Mouse (Mus musculus): ENCODE measurements around the gene Cpm.
"Not testable (repeated sequence)": the region's sequence is repeated elsewhere in the genome, so short reads cannot be mapped to it uniquely, and the experiment has no call there.

The Cpm gene

GRCm38 (mm10) chr10:117629169-117629971 is at the start of gene Cpm:
Cpm (plus strand) TSS chr10:117629500.
- peak; percentile 20 for DNase-seq

DNA sequence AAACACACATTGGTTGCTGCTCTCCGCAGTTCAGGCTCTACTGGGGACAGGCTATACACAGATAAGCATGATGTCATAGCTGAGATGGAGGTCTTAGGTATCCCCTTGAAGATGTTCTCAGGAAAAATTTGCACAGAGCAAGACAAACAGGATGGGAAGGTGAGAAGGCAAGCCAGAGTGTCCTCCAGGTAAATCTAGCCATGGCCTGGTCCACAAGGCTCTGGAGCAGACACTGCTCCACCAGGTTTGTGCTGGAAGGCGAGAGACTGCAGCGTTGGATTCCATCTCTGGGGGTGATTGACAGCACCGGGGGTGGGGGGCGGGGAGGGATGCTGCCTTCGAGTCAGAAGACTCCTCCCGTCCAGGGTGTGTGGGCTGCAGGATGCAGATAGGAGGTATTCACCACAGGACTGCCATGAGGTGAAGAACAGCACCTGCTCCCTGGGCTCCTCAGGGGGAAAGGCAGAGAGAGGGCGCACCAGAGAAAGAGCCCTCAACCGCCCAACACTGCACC is 49.5 kb upstream of the Cpm start:
- DNase-seq: no peak

DNA sequence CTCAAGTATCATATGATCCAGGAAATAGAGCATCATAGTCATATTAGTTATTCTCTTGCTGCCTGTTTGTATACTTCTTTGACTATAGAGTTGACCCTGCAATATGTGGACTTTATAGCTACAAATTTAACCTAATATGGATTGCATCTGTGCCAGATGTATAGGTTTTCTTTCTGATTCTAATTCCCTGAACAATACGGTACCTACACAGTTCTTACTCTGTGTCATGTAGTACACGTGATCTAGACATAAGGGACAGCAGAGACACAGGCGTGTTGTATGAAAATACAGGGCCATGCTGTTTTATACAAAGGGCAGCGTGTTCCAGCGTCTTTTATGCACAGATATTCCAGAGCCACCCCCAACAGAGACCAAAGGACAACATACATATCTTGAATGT is 48.9 kb upstream of the Cpm start:
- no peak for DNase-seq

GRCm38 (mm10) chr10:117581007-117581752 is 48.1 kb upstream of the Cpm start:
- DNase-seq: no peak

DNA sequence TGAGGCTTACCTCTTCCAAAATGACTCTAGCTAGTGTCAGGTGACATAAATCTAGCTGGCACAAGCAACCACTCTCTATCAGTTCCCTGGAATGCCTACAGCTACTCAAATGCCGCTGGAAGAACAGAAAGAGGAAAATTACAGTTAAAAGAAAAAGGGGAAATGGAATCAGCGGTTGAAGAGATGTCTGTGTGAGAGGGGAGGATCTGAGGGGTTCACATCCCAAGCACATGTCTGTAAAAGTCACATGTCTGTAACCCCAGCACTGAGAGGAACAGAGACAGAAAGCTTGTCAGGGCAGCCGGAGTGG is 47.6 kb upstream of the Cpm start:
- DNase-seq: no peak

DNA sequence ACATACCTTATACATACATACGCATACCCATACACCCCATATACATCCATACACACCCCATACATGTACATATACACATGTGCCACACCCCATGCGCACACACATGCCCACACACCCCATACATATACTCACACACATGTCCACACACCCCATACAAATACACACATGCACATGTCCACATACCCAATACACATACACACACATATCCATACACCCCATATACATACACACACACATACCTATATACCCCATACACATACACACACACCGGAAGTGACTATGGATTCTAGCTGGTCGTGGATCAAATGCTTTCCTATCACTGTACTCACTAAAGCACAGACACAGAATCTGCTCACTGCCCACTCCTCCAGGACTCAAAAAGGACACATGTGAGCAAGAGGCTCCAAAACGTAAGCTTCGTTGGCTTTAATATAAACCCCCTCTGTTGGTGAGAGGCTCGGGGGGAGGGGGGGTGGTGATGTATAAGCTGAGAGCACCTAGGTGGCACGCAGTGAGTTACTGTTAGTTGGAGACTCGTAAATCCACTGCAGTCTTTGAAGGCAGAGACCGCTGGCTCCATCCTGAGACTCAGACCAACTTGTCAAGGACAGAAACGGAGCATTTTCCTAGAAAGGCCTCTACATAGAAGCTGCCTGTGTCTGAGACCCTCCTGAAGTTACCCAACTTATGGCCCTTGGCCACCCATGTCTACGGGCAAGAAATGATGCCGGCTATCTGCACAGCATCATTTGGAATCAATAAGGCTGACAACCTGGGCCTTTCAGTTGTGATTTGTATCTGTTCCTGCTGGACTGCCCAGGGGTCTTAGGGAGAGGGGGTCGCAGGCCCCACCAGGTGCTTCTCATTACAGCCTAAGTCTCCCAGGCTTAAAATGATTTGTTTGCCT is 45.9 kb upstream of the Cpm start:
- DNase-seq: no peak

- DNase-seq: no peak
Measured at GRCm38 (mm10) chr10:117584102-117584501, 45.2 kb upstream of the Cpm start.

GRCm38 (mm10) chr10:117584566-117585515 is 44.5 kb upstream of the Cpm start:
- no peak for DNase-seq

DNA sequence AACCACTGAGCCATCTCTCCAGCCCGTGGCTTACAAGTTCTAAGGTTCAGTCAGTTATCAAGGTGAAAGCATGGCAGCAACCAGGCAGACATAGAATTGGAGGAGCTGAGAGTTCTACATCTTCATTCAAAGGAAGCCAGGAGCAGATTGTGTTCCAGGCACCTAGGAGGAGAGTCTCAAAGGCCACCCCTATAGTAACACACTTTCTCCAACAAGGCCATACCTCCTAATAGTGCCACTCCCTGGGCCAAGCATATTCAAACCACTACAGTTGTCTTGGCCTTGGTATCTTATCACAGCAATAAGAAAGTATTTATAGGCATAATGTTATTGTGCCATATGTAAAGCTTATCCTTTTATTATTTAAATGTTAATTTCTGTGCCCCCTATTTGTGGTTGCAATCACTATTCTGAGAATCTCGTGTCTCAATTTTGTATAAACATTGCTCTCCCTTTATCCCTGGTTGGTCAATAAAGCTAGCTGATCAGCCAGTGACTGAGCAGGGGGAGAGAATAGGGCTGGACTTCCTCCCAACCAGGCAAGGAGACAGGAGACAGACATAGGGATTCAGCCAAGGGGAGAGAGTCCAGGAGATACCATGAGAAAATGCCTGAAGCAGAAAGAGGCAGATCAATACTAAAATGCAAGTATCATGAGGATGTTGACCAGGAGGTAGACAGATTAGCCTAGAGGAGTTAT is 43.5 kb upstream of the Cpm start:
- no peak for DNase-seq

DNA sequence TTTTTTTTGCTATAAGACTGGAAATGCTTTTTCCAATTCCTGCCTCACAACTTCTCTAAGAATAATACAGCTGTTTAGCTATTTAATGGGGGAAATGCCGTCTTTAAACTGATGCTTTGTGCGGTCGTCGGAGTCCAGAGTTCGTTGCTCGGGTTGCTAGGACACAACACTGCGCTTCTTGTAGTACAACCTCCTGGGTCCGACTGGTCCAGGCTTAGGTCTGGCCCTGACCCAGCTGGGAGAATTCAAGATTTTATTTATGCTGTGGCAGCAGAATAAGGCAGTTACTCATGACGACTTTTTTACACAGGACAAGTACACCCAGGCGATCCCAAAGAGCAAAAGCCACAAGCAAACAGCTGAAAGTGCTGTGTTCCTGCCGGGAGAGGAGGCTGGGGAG is 42.4 kb upstream of the Cpm start:
- no peak for DNase-seq

DNA sequence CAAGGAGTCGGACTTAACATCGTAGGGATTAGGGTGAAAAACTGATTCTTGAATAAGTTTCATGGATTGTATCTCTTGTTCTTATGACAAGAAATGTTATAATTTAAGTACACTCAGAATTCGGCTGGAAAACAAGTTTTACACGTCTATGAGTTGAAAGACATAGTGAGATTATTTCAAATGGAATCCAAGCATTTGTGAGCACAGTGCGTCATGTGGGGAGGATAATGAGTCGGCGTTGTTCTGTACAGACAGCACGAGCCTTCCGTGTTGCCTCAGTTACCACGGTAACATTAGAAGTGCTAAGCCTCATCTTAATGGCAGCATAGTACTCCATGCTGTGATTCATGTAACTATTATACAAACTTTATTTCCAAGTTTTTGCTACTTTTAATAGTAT is 42.0 kb upstream of the Cpm start:
- DNase-seq: no peak

GRCm38 (mm10) chr10:117588416-117589143 is 40.7 kb upstream of the Cpm start:
- not testable (repeated sequence) for DNase-seq

DNA sequence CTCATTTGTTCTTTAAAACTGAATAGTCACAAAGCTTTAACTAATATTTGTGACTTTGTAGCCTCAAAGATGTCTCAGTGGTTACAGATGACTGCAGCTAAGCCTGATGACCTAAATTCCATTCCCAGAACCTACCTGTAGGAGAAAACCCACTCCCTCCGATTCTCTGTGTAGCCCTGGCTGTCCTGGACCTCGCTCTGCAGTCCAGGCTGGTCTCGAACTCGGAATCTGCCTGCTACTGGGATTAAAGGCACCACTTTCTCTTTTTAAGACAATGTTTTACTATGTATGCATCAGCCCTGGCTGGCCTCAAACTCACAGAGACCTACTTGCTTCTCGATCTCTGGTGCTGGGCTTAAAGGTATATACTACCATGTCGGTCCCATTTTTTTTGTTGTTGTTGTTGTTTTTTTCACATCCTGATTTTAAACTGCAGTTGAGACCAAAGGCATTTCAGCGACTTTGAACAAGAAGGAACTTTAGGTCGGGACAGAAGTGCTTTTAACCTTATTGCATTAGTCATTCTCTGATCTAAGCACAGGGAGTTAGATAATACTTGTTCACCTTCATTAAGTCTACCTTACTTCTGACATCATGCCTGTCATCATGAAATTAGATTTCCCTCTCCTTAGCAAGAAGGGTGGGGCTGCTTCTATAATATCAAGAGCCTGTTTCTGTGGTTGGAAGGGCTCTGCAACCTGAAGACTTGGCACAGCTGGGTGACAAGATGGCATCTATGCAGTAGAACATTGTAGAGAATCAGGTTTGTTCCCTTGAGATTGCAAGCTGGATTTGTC is 40.0 kb upstream of the Cpm start:
- no peak for DNase-seq

DNA sequence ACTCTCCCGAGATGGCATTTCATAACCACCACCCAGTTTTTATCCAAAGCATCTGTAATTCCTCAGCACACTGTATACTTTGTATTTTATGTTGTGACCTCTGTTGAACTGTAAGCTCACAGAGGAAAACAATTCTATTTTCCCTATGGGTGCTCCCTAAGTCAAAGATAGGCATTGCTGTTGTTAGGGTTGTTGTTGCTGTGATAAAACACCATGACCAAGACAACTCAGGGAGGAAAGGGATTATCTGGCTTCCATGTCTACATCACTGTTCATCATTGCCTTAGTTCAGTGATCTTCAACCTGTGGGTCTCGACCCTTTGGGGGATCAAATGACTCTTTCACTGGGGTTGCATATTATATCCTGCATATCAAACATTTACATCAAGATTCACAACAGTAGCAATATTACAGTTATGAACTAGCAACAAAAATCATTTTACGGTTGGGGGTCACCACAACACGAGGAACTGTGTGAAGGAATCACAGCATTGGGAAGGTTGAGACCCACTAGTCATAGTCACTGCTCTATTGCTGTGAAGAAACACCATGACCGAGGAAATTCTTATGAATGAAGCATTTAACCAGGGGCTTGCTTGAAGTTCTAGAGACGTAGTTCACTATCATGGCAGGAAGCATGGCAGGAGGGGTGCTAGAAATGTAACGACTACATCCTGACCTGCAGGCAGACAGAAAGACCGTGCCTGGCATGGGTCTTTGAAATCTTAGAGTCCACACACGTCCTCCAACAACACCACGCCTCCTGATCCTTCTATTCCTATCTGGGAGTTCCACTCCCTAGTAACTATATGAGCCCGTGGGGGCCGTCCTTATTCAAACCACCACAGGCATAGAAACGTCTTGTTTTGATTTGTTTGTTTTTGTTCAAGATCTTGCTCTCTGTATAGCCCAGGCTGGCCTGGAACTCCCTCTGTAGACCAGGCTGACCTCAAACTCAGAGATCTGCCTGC is 38.7 kb upstream of the Cpm start:
- no peak for DNase-seq

DNA sequence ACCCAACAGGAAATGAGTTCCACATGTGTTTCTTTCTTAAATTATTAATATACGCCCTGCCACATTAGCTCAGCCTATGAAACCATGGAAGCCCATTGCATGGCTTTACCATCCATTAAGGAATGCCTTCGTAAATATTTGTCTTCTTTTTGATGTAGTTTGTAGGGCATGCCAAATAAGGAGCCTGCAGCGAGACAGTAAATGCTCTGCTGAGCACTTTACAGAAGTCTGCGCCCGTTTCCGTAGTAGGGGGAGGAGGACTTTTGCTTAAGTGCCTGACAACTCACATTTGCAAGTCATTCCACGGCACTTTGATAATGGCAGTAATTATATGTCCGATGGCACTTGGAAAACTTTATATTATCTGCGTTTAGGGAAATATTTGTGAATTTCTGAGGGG is 37.5 kb upstream of the Cpm start:
- no peak for DNase-seq

DNA sequence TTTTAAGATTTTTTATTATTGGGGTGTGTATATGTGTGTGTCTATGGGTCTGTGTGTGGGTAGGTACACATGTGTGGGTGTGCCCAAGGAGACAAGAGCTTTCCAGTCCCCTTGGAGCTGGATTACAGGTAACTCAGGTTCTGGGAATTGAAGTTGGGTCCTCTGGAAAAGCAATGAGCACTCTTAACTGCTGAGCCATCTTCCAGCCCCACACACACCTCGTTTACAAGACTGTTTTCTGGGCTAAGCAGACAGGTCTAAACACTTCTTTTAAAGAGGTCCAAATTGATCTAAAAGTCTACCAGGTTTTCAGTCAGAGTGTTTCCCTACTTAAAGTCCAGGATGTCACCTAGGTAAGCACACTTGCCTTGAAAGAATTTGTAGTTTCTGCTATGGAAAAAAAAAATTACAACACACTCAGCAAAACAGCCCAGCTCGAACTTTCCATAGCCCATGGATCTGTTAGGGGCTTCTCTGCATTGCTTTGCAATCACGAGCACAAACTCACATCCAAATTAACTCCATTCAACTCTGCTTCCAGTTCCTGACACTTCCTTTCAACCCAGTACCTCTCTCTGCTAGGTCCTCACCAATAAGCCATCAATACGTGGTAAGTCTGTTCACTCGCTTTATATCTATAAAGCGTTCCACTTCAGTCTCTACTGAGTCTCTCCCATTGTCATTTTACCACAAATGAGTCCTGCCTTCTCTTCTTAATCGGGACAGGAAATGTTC is 36.8 kb upstream of the Cpm start:
- no peak for DNase-seq

DNA sequence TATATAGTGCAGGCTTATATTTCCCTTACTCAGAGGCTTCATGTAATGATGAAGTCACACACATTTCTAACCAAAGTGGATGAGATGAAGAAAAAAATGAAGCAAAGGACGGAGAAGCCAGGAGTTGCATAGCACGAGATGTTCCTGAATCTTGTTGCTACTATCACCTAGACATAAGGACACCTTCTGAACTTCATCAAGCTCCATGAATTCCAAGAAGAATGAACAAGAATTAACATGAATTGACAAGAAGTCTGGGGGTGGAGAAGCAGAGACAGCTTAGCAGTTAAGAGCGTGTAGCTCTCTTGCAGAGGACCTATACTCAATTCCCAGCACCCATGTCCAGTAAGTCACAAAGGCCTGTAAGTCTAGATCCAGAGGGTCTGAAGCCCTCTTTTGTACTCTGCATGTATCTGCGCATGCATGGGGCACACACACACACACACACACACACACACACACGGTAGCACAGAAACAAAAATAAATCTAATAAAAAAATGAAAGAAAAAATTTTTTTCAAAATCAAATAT is 36.2 kb upstream of the Cpm start:
- no peak for DNase-seq

- DNase-seq: no peak
Measured at GRCm38 (mm10) chr10:117593857-117594256, 35.4 kb upstream of the Cpm start.
